ENCODE assay signal across 8 mouse cellular contexts in the genomic region with DNA sequence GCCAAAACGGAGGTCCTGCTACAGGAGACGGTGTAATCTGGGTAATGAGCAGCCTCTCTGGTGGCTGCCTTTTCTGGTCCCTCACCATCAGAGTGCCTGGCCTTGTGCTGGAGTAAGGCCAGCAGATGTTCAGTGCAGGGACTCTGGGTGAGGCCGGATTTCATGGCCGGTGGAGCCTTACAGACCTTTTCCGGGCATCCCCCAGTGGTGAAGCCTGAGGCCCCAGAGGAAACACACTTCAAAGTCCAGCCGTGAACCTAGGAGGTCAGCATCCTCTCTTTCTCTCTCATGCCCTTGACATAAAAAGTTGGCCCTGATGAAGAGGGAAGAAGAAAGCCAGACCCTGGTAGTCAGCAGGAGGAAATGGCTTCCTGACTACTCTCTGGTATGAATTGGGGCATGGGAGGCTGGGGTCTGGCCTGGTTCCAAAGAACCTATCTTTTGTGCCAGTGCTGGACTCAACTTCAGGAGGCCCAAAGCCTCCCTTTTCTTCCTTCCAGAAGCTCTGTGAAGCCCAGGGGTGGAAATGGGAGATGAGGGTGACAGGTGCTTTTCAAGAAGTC.
DNase-seq lines count a peak whose midpoint lies in the region; ATAC-seq lines count a peak whose summit lies in the region.

No protein-coding gene starts in this region.

- no peak overlapping the region for H3K4me3 ChIP-seq in heart, embryonic 15.5 days
- no peak overlapping the region for H3K4me3 ChIP-seq in stomach, embryonic 14.5 days (ENCODE audit: low read depth, low read length)

- H3K36me3 ChIP-seq in heart, embryonic 15.5 days, result no peaks in the 10 kb centered on the region
- H3K36me3 ChIP-seq in stomach, embryonic 14.5 days (ENCODE audit: control insufficient read depth, insufficient read depth, low read length), result no peaks in the 10 kb centered on the region

- peaks cover 32% of the 10 kb centered on the region for H3K4me1 ChIP-seq in heart, embryonic 15.5 days (replicated peaks)
- H3K4me1 ChIP-seq in stomach, embryonic 14.5 days (ENCODE audit: control insufficient read depth, insufficient read depth, low read length), result peaks cover 26% of the 10 kb centered on the region

- WGBS in heart, embryonic 15.5 days, result 16% methylated on average over 6 of the region's 6 CpGs
- WGBS in stomach, embryonic 14.5 days, result 46% methylated on average over 6 of the region's 6 CpGs

- peak; percentile 26 to 36 for DNase-seq in cerebellum, postnatal 10 days
- peak; percentile 28 for DNase-seq in adrenal gland, postnatal 25 days
- DNase-seq in kidney, postnatal 4 days, result peak; percentile 45 to 60

- peak overlapping the region; percentile 50 for H3K4me2 ChIP-seq in heart, embryonic 15.5 days
- H3K4me2 ChIP-seq in stomach, embryonic 14.5 days (replicated peaks; ENCODE audit: low read depth, low read length), result no peak overlapping the region

- H3K9me3 ChIP-seq in heart, embryonic 15.5 days (replicated peaks), result no peaks in the 10 kb centered on the region
- H3K9me3 ChIP-seq in stomach, embryonic 14.5 days (ENCODE audit: control insufficient read depth, low read depth, low read length), result no peaks in the 10 kb centered on the region

- no peaks in the 10 kb centered on the region for H3K27me3 ChIP-seq in heart, embryonic 15.5 days
- H3K27me3 ChIP-seq in stomach, embryonic 14.5 days (ENCODE audit: control insufficient read depth, insufficient read depth, low read length), result no peaks in the 10 kb centered on the region

- H3K27ac ChIP-seq in heart, embryonic 15.5 days, result peak overlapping the region; percentile 95
- H3K27ac ChIP-seq in stomach, embryonic 14.5 days (ENCODE audit: low read length), result peak overlapping the region; percentile 64; the same call in 1 of the 2 replicates

- H3K9ac ChIP-seq in heart, embryonic 15.5 days, result no peak overlapping the region
- no peak overlapping the region for H3K9ac ChIP-seq in stomach, embryonic 14.5 days (replicated peaks; ENCODE audit: low read depth, low read length)

- no peak for ATAC-seq in cerebellum, adult (ENCODE audit: insufficient number of reproducible peaks, low FRiP score, low TSS enrichment)
- peak; percentile 57 for ATAC-seq in heart, embryonic 15.5 days (replicated peaks; ENCODE audit: insufficient number of reproducible peaks, insufficient read depth, low FRiP score, low read depth)
- no peak for ATAC-seq in stomach, embryonic 14.5 days (ENCODE audit: insufficient number of reproducible peaks, insufficient read depth, low FRiP score, low read depth)
- no peak for ATAC-seq in megakaryocyte, adult 5-6 weeks (ENCODE audit: poor library complexity, severe bottlenecking)
- ATAC-seq in inflammation-experienced regulatory T-cells, adult 6 months, result no peak
